Mouse (Mus musculus) right cerebral cortex, adult 18-20 months (tissue): ENCODE measurements around the gene Taar5.

ENCODE experiments used
- DNase-seq: peaks from one replicate; pipeline ENCODE4 v3.0.0; 2022; ENCODE audit warnings: mixed read lengths

Gene Taar5

GRCm38 (mm10) chr10:23970656-23971165 is at the start of gene Taar5:
Gene Taar5, plus strand, starts transcription at chr10:23970706.
- DNase-seq = no peak

GRCm38 (mm10) chr10:23922468-23922867 is 48.0 kb upstream of the Taar5 start:
- DNase-seq = no peak

GRCm38 (mm10) chr10:23923941-23924340 is 46.6 kb upstream of the Taar5 start:
- no peak for DNase-seq

GRCm38 (mm10) chr10:23937613-23938012 is 32.9 kb upstream of the Taar5 start:
- DNase-seq = no peak

- no peak for DNase-seq
These were observed 32.2 kb upstream of the Taar5 start, which contains the start of gene Taar2 for GRCm38 (mm10) chr10:23938312-23938711. Gene Taar2, plus strand, starts transcription at chr10:23938572.

GRCm38 (mm10) chr10:23942465-23942864 is 28.0 kb upstream of the Taar5 start:
- DNase-seq = no peak

- no peak for DNase-seq
These were observed 22.5 kb upstream of the Taar5 start for GRCm38 (mm10) chr10:23948026-23948425.

- DNase-seq = no peak
These were observed 20.9 kb upstream of the Taar5 start, which contains the start of gene Taar3 for GRCm38 (mm10) chr10:23949508-23950005. Gene Taar3, plus strand, starts transcription at chr10:23949558.

- DNase-seq = no peak
These were observed 18.8 kb upstream of the Taar5 start for GRCm38 (mm10) chr10:23951714-23952113.

- DNase-seq = no peak
These were observed 11.4 kb upstream of the Taar5 start for GRCm38 (mm10) chr10:23959071-23959470.

- DNase-seq = no peak
These were observed 10.0 kb upstream of the Taar5 start, which contains the start of gene Taar4 for GRCm38 (mm10) chr10:23960444-23960915. Gene Taar4, plus strand, starts transcription at chr10:23960494.

GRCm38 (mm10) chr10:23963444-23963843 is 7.1 kb upstream of the Taar5 start:
- no peak for DNase-seq

- no peak for DNase-seq
These were observed 5.4 kb upstream of the Taar5 start for GRCm38 (mm10) chr10:23964921-23965610.

- DNase-seq = no peak
These were observed 750 bp downstream of the Taar5 start for GRCm38 (mm10) chr10:23971256-23971655.

GRCm38 (mm10) chr10:23977958-23978357 is 7.5 kb downstream of the Taar5 start:
- no peak for DNase-seq

GRCm38 (mm10) chr10:23978901-23979705 is 8.6 kb downstream of the Taar5 start:
- peak; percentile 71 for DNase-seq

- no peak for DNase-seq
These were observed 15.0 kb downstream of the Taar5 start, which contains the start of gene Taar6 for GRCm38 (mm10) chr10:23985546-23985945. Gene Taar6, minus strand, starts transcription at chr10:23985646.

- no peak for DNase-seq
These were observed 15.9 kb downstream of the Taar5 start for GRCm38 (mm10) chr10:23986419-23986818.

- no peak for DNase-seq
These were observed 22.9 kb downstream of the Taar5 start, which contains the start of gene Taar7a for GRCm38 (mm10) chr10:23993381-23993780. Gene Taar7a, minus strand, starts transcription at chr10:23993481.

- DNase-seq = no peak
These were observed 29.1 kb downstream of the Taar5 start, which contains the start of gene Taar7b for GRCm38 (mm10) chr10:23999639-24000038. Gene Taar7b, plus strand, starts transcription at chr10:23999939.

- DNase-seq = no peak
These were observed 35.9 kb downstream of the Taar5 start for GRCm38 (mm10) chr10:24006442-24006841.

GRCm38 (mm10) chr10:24007034-24007433 is 36.5 kb downstream of the Taar5 start:
- no peak for DNase-seq

- DNase-seq = no peak
These were observed 37.6 kb downstream of the Taar5 start for GRCm38 (mm10) chr10:24008143-24008542.
